Mouse (Mus musculus) lung, postnatal 0 days (tissue): ENCODE data around the gene 2300003K06Rik. TPM values are rescaled to one million over a fixed set of nuclear protein-coding genes. Genes with fewer than 3 reads are reported as not detected.
"Not testable (repeated sequence)": the region's sequence is repeated elsewhere in the genome, so short reads cannot be mapped to it uniquely, and the experiment has no call there.

Experiments used
- ATAC-seq: fragments of 200-750 bp; cut with Nextera tagmentation; 2 replicates; pipeline ENCODE4 v1.8.0; 2017; ENCODE audit warnings: moderate library complexity
- DNase-seq: peaks from one replicate; pipeline ENCODE4 v3.0.0-alpha.2; 2016; ENCODE audit warnings: low spot score
- H3K27ac ChIP-seq: fragments of 300-500 bp; sonication (generic); 2 replicates; pipeline ENCODE4 v1.5.1; 2014; ENCODE audit warnings: antibody characterized with exemption, mild to moderate bottlenecking, low read length, mixed read lengths
- H3K27me3 ChIP-seq: fragments of 300-500 bp; sonication (generic); replicated peaks from 2 replicates; pipeline ENCODE4 v1.6.1; 2014; ENCODE audit warnings: low read length, mixed read lengths; ENCODE audit not compliant: insufficient read depth
- H3K36me3 ChIP-seq: fragments of 300-500 bp; sonication (generic); 2 replicates; pipeline ENCODE4 v1.6.1; 2014; ENCODE audit warnings: low read length, mixed read lengths; ENCODE audit not compliant: insufficient read depth
- H3K4me1 ChIP-seq: fragments of 300-500 bp; sonication (generic); 2 replicates; pipeline ENCODE4 v1.6.1; 2014; ENCODE audit warnings: antibody characterized with exemption, low read depth, low read length, mixed read lengths; ENCODE audit not compliant: insufficient read depth
- H3K4me2 ChIP-seq: fragments of 300-500 bp; sonication (generic); replicated peaks from 2 replicates; pipeline ENCODE4 v1.6.1; 2014; ENCODE audit warnings: low read depth, mild to moderate bottlenecking, low read length, moderate library complexity, mixed read lengths
- H3K4me3 ChIP-seq: fragments of 300-500 bp; sonication (generic); 2 replicates; pipeline ENCODE4 v1.5.1; 2014; ENCODE audit warnings: low read depth, low read length
- H3K9ac ChIP-seq: fragments of 300-500 bp; sonication (generic); replicated peaks from 2 replicates; pipeline ENCODE4 v1.6.1; 2014; ENCODE audit warnings: low read depth, mild to moderate bottlenecking
- H3K9me3 ChIP-seq: fragments of 300-500 bp; sonication (generic); 2 replicates; pipeline ENCODE4 v1.6.1; 2016; ENCODE audit warnings: low read length, mixed read lengths
- CTCF ChIP-seq: IDR thresholded peaks from 2 replicates; pipeline ENCODE4 v1.5.1; 2016; ENCODE audit warnings: antibody characterized with exemption, mild to moderate bottlenecking
- EP300 ChIP-seq: IDR thresholded peaks from 2 replicates; pipeline ENCODE4 v1.6.1; 2016; ENCODE audit warnings: antibody characterized with exemption, mild to moderate bottlenecking, control low read depth
- WGBS: fragments of 180-500 bp; shearing (Covaris S2); extraction: QIAGEN DNeasy Blood & Tissue Kit; methylation state at CpG from one replicate; pipeline ENCODE4 v1.1.7; 2014; 5-methylcytosine and 5-hydroxymethylcytosine counted together
- polyA plus RNA-seq: library from polyadenylated mRNA; unstranded; fragments of >200 nt; fragmentation: Nextera tagmentation; extraction: Ambion mirVana; gene quantifications from 2 replicates; pipeline ENCODE4 v1.2.1, GENCODE M21; 2015

The 2300003K06Rik gene
- polyA plus RNA-seq, 1 experiment from 2014 or later: not detected

DNA sequence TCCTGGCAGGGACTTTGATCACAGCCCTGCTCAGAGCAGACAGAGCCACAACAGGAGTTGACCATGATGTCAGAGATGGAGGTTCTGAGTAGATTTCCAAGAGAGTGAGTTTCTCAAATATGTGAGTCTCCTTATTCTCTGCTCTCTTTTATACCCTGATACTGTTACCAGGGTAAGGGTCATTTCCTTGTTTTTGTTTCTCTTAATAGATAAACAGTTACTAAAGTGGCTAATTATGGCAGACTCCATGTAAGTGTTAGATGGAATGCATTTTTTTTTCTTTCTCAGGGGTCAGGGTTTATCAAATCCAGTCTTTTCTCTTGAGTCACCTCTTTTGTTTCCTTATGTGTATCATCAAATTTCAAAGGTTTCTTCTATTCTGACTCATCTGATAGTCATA, 13.6 kb upstream of the 2300003K06Rik start, which contains the start of gene Krtap4-16:
TSS of gene Krtap4-16 (minus strand) at position 101 of the 400 bp plus-strand sequence.
- H3K36me3 ChIP-seq: no peaks in the 10 kb centered on the region
- H3K9ac ChIP-seq: no peak within 1 kb of the TSS
- H3K27ac ChIP-seq: no peak within 1 kb of the TSS
- ATAC-seq: no peak
- no peaks in the 10 kb centered on the region for H3K27me3 ChIP-seq
- no peak for TF ChIP-seq EP300
- TF ChIP-seq CTCF: no peak
- no peaks in the 10 kb centered on the region for H3K4me1 ChIP-seq
- no peak for DNase-seq
- H3K9me3 ChIP-seq: no peaks in the 10 kb centered on the region
- no peak within 1 kb of the TSS for H3K4me2 ChIP-seq
- H3K4me3 ChIP-seq: no peak within 1 kb of the TSS

DNA sequence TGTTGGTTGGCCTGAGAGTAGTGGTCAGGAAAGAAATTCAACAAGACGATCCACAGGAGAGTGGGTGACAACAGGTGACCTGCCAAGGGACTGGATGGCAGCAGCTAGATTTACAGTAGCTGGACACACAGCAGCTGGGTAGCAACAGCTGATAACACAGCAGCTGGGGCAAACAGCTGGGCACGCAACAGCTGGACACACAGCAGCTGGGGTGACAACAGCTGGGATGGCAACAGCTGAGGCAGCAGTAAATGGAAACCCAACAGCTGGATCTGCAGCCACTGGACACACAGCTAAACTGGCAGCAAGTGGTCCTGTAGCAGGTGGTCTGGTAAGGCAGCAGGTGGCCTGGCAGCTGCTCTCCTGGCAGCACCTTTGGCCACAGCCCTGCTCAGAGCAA, 8.9 kb upstream of the 2300003K06Rik start:
- H3K9ac ChIP-seq: no peak overlapping the region
- DNase-seq (no peak), ATAC-seq (no peak)
- no peaks in the 10 kb centered on the region for H3K27me3 ChIP-seq
- TF ChIP-seq CTCF (no peak), EP300 (no peak)
- 79% methylated on average over 2 of the region's 2 CpGs for WGBS
- no peak overlapping the region for H3K4me3 ChIP-seq
- H3K27ac ChIP-seq: no peak overlapping the region
- H3K9me3 ChIP-seq: no peaks in the 10 kb centered on the region
- no peaks in the 10 kb centered on the region for H3K36me3 ChIP-seq
- no peaks in the 10 kb centered on the region for H3K4me1 ChIP-seq
- no peak overlapping the region for H3K4me2 ChIP-seq

DNA sequence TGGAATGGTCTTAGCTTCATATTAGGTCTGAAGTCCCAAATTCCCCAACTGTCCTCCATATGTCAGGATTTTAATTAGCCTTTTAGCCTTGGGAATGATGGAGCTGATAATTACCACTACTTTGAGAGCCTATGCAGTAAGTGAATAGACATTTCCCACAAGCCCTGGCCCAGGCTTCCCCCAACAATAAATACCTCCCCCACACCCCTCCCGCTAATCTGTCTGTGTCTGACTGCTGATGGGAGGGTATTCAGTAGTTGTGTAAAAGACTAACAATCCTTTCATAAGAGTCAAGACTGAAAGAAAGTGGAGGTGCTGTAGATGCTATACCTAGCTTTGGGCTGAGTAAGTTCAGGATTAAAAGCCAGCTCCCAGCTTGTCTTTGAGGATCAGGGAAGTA, 4.3 kb upstream of the 2300003K06Rik start:
- Histone ChIP-seq H3K4me2 (no peak overlapping the region), H3K9ac (no peak overlapping the region), H3K4me3 (no peak overlapping the region), H3K4me1 (no peaks in the 10 kb centered on the region), H3K27me3 (no peaks in the 10 kb centered on the region), H3K27ac (no peak overlapping the region), H3K9me3 (no peaks in the 10 kb centered on the region), H3K36me3 (no peaks in the 10 kb centered on the region)
- WGBS: 82% methylated on average over 1 of the region's 1 CpGs
- ATAC-seq (no peak), DNase-seq (no peak)
- TF ChIP-seq CTCF (no peak), EP300 (no peak)

DNA sequence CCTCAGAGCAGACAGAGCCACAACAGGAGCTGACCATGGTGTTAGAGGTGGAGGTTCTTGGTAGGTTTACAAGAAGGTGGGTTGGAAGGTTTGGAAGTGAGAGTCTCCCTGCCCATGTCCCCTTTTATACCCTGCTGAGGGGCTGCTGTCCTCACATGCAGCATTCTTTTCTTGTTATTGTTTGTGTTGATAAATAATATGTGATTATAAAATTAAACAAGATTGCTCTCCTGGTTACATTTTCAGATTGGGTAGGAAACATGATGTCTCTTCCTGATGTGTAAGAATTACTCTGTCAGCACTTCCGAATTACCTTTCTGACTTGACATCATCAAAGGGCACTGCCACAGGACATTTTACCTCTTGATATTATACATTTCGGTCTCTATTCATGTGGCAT, 22.3 kb downstream of the 2300003K06Rik start, which contains the start of gene Gm11564:
TSS of gene Gm11564 (minus strand) at position 101 of the 400 bp plus-strand sequence.
- not testable (repeated sequence) for H3K27ac ChIP-seq, H3K4me2 ChIP-seq, DNase-seq, H3K4me3 ChIP-seq, H3K4me1 ChIP-seq, H3K9ac ChIP-seq, H3K27me3 ChIP-seq, ATAC-seq, H3K36me3 ChIP-seq, H3K9me3 ChIP-seq
- 73% methylated on average over 2 of the region's 2 CpGs for WGBS

DNA sequence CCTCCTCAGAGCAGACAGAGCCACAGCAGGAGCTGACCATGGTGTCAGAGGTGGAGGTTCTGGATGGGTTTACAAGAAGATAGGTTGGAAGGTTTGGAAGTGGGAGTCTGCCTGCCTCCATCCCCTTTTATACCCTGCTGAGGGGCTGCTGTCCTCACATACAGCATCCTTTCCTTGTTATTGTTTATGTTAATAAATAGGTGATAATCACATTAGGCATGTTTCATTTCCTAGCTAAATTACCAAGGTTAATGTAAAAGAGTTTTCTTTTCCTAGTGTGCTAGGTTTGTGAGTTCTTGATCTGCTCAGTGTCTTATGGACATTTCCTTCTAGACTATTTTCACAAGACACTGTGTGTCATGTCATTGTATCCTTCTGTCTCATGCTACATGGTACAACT, 28.1 kb downstream of the 2300003K06Rik start, which contains the start of gene Krtap4-13:
TSS of gene Krtap4-13 (minus strand) at position 101 of the 400 bp plus-strand sequence.
- H3K9ac ChIP-seq, H3K27me3 ChIP-seq, ATAC-seq, H3K4me3 ChIP-seq, DNase-seq, H3K27ac ChIP-seq, H3K4me1 ChIP-seq, H3K36me3 ChIP-seq, H3K9me3 ChIP-seq, H3K4me2 ChIP-seq: not testable (repeated sequence)

DNA sequence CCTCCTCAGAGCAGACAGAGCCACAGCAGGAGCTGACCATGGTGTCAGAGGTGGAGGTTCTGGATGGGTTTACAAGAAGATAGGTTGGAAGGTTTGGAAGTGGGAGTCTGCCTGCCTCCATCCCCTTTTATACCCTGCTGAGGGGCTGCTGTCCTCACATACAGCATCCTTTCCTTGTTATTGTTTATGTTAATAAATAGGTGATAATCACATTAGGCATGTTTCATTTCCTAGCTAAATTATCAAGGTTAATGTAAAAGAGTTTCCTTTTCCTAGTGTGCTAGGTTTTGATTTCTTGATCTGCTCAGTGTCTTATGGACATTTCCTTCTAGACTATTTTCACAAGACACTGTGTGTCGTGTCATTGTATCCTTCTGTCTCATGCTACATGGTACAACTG, 33.5 kb downstream of the 2300003K06Rik start, which contains the start of gene Gm11554:
TSS of gene Gm11554 (minus strand) at position 101 of the 400 bp plus-strand sequence.
- not testable (repeated sequence) for H3K4me1 ChIP-seq, ATAC-seq, H3K9ac ChIP-seq, H3K4me2 ChIP-seq, DNase-seq, H3K9me3 ChIP-seq, H3K4me3 ChIP-seq, H3K36me3 ChIP-seq, H3K27ac ChIP-seq, H3K27me3 ChIP-seq
- WGBS: no CpG with 5 or more reads among the region's 1 CpGs

DNA sequence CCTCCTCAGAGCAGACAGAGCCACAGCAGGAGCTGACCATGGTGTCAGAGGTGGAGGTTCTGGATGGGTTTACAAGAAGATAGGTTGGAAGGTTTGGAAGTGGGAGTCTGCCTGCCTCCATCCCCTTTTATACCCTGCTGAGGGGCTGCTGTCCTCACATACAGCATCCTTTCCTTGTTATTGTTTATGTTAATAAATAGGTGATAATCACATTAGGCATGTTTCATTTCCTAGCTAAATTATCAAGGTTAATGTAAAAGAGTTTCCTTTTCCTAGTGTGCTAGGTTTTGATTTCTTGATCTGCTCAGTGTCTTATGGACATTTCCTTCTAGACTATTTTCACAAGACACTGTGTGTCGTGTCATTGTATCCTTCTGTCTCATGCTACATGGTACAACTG, 39.0 kb downstream of the 2300003K06Rik start, which contains the start of gene Gm11569:
TSS of gene Gm11569 (minus strand) at position 101 of the 400 bp plus-strand sequence.
- H3K36me3 ChIP-seq, H3K9me3 ChIP-seq, H3K27ac ChIP-seq, DNase-seq, H3K4me1 ChIP-seq, H3K9ac ChIP-seq, H3K4me3 ChIP-seq, H3K4me2 ChIP-seq, H3K27me3 ChIP-seq, ATAC-seq: not testable (repeated sequence)
- no CpG with 5 or more reads among the region's 1 CpGs for WGBS
